ENCODE assay signal across 1 mouse cellular context in genomic region chr11:102015472-102015871, GRCm38 (mm10).
TF ChIP-seq lines count a peak whose summit lies in the region.

No protein-coding gene starts in this region.

TF ChIP-seq in CH12.LX, 34 proteins besides CTCF, POLR2A, EP300 and RAD21:
- TF ChIP-seq NELFE (IDR thresholded peaks at IDR 0.05; ENCODE audit: low read depth, low read length): no peak
- TF ChIP-seq MXI1 (IDR thresholded peaks at IDR 0.05; ENCODE audit: low read depth, low read length): no peak
- no peak for TF ChIP-seq NRF1 (IDR thresholded peaks at IDR 0.05; ENCODE audit: low read depth, low read length)
- no peak for TF ChIP-seq MAZ (IDR thresholded peaks at IDR 0.05; ENCODE audit: low read depth, low read length)
- no peak for TF ChIP-seq TCF12 (IDR thresholded peaks at IDR 0.05; ENCODE audit: low read depth, low read length)
- TF ChIP-seq CHD1 (IDR thresholded peaks at IDR 0.05; ENCODE audit: low read depth, low read length): no peak
- TF ChIP-seq MEF2A (IDR thresholded peaks at IDR 0.05; ENCODE audit: borderline replicate concordance, low read depth, low read length): no peak
- TF ChIP-seq ZKSCAN1 (IDR thresholded peaks at IDR 0.05; ENCODE audit: borderline replicate concordance, low read depth, low read length): no peak
